Mouse (Mus musculus): ENCODE measurements around the gene Pcdh9. TPM values are rescaled to one million over a fixed set of nuclear protein-coding genes. Genes with fewer than 3 reads are reported as not detected.

The Pcdh9 gene
- total RNA-seq, 2 experiments from 2014 or later = 0.31 to 0.33 TPM

GRCm38 (mm10) chr14:93607546-93607945 lies 282.9 kb downstream of the Pcdh9 start:
- Histone ChIP-seq H3K27ac (no peak overlapping the region), H3K4me3 (no peak overlapping the region)
- DNase-seq = no peak
- intact Hi-C loops (cut with DNase I) = no loop called here
- no peak for TF ChIP-seq CTCF (IDR thresholded peaks at IDR 0.05)

- no peak overlapping the region for H3K27ac ChIP-seq
- intact Hi-C loops (cut with DNase I) = no loop called here
- TF ChIP-seq CTCF (IDR thresholded peaks at IDR 0.05) = no peak
- H3K4me3 ChIP-seq = no peak overlapping the region
- no peak for DNase-seq
These were observed 290.5 kb downstream of the Pcdh9 start for GRCm38 (mm10) chr14:93599997-93600396.

- Histone ChIP-seq H3K4me3 (no peak overlapping the region), H3K27ac (no peak overlapping the region)
- no peak for TF ChIP-seq CTCF (IDR thresholded peaks at IDR 0.05)
- DNase-seq = no peak
- intact Hi-C loops (cut with DNase I) = no loop called here
These were observed 305.0 kb downstream of the Pcdh9 start for GRCm38 (mm10) chr14:93585432-93586024.

- intact Hi-C loops (cut with DNase I) = no loop called here
- no peak for TF ChIP-seq CTCF (IDR thresholded peaks at IDR 0.05)
These were observed 326.1 kb downstream of the Pcdh9 start for GRCm38 (mm10) chr14:93564361-93564760.

GRCm38 (mm10) chr14:93561577-93561976 lies 328.9 kb downstream of the Pcdh9 start:
- H3K4me3 ChIP-seq = no peak overlapping the region
- DNase-seq = no peak
- no peak overlapping the region for H3K27ac ChIP-seq
- intact Hi-C loops (cut with DNase I) = no loop called here
- no peak for TF ChIP-seq CTCF (IDR thresholded peaks at IDR 0.05)

More at GRCm38 (mm10) chr14:93564361-93564760, 326.1 kb downstream of the Pcdh9 start:
- DNase-seq = no peak
- H3K27ac ChIP-seq = no peak overlapping the region
- H3K4me3 ChIP-seq = no peak overlapping the region

- Histone ChIP-seq H3K27ac (no peak overlapping the region), H3K4me3 (no peak overlapping the region)
- intact Hi-C loops (cut with DNase I) = no loop called here
- no peak for DNase-seq
- TF ChIP-seq CTCF (IDR thresholded peaks at IDR 0.05) = no peak
These were observed 336.7 kb downstream of the Pcdh9 start for GRCm38 (mm10) chr14:93553771-93554170.

- intact Hi-C loops (cut with DNase I) = no loop called here
- no peak overlapping the region for H3K27ac ChIP-seq
- H3K4me3 ChIP-seq = no peak overlapping the region
- TF ChIP-seq CTCF (IDR thresholded peaks at IDR 0.05) = no peak
- DNase-seq = no peak
These were observed 344.9 kb downstream of the Pcdh9 start for GRCm38 (mm10) chr14:93545575-93545974.

GRCm38 (mm10) chr14:93543970-93544627 lies 346.4 kb downstream of the Pcdh9 start:
- no peak for DNase-seq
- intact Hi-C loops (cut with DNase I) = no loop called here
- Histone ChIP-seq H3K4me3 (peak overlapping the region; percentile 9; the same call in 1 of the 2 replicates), H3K27ac (no peak overlapping the region; the same call in 1 of the 2 replicates)
- no peak for TF ChIP-seq CTCF (IDR thresholded peaks at IDR 0.05)

GRCm38 (mm10) chr14:93543561-93543960 lies 346.9 kb downstream of the Pcdh9 start:
- Histone ChIP-seq H3K27ac (no peak overlapping the region; the same call in 1 of the 2 replicates), H3K4me3 (peak overlapping the region; percentile 9; the same call in 1 of the 2 replicates)
- no peak for TF ChIP-seq CTCF (IDR thresholded peaks at IDR 0.05)
- DNase-seq = peak; percentile 41
- intact Hi-C loops (cut with DNase I) = no loop called here

- Histone ChIP-seq H3K27ac (no peak overlapping the region), H3K4me3 (no peak overlapping the region)
- no peak for TF ChIP-seq CTCF (IDR thresholded peaks at IDR 0.05)
- DNase-seq = no peak
- intact Hi-C loops (cut with DNase I) = no loop called here
These were observed 355.6 kb downstream of the Pcdh9 start for GRCm38 (mm10) chr14:93534928-93535327.

- intact Hi-C loops (cut with DNase I) = no loop called here
- DNase-seq = no peak
- no peak overlapping the region for H3K27ac ChIP-seq
- TF ChIP-seq CTCF (IDR thresholded peaks at IDR 0.05) = no peak
- H3K4me3 ChIP-seq = no peak overlapping the region
These were observed 367.0 kb downstream of the Pcdh9 start for GRCm38 (mm10) chr14:93523430-93523829.

GRCm38 (mm10) chr14:93520166-93520565 lies 370.3 kb downstream of the Pcdh9 start:
- Histone ChIP-seq H3K27ac (no peak overlapping the region), H3K4me3 (no peak overlapping the region)
- TF ChIP-seq CTCF (IDR thresholded peaks at IDR 0.05) = no peak
- no peak for DNase-seq
- intact Hi-C loops (cut with DNase I) = no loop called here

GRCm38 (mm10) chr14:93516679-93517078 lies 373.8 kb downstream of the Pcdh9 start:
- intact Hi-C loops (cut with DNase I) = no loop called here
- Histone ChIP-seq H3K27ac (no peak overlapping the region), H3K4me3 (no peak overlapping the region)
- DNase-seq = no peak
- TF ChIP-seq CTCF (IDR thresholded peaks at IDR 0.05) = no peak

GRCm38 (mm10) chr14:93506107-93506506 lies 384.4 kb downstream of the Pcdh9 start:
- no peak for DNase-seq
- no peak overlapping the region for H3K4me3 ChIP-seq
- no peak overlapping the region for H3K27ac ChIP-seq
- no peak for TF ChIP-seq CTCF (IDR thresholded peaks at IDR 0.05)
- intact Hi-C loops (cut with DNase I) = no loop called here

All from gastrocnemius, adult 2 months (tissue).